Mouse (Mus musculus) kidney, adult 2 months (tissue): ENCODE data around the gene C2cd5. TPM values are rescaled to one million over a fixed set of nuclear protein-coding genes. Genes with fewer than 3 reads are reported as not detected.

Source experiments
- DNase-seq: peaks from one replicate; pipeline ENCODE4 v3.0.0; 2021
- H3K27ac ChIP-seq: fragments of 200-500 bp; 2 replicates; pipeline ENCODE4 v1.5.1; 2012; ENCODE audit warnings: low read depth, low read length, control low read depth, inconsistent platforms; ENCODE audit not compliant: insufficient read depth
- H3K27me3 ChIP-seq: fragments of 200-500 bp; replicated peaks from 2 replicates; pipeline ENCODE4 v1.6.1; 2012; ENCODE audit warnings: mild to moderate bottlenecking, moderate library complexity, low read length, inconsistent platforms; ENCODE audit not compliant: control insufficient read depth, insufficient read depth
- H3K36me3 ChIP-seq: fragments of 200-500 bp; 2 replicates; pipeline ENCODE4 v1.6.1; 2012; ENCODE audit warnings: mild to moderate bottlenecking, moderate library complexity, low read length, inconsistent platforms; ENCODE audit not compliant: control insufficient read depth, insufficient read depth
- H3K4me1 ChIP-seq: fragments of 200-500 bp; 2 replicates; pipeline ENCODE4 v1.6.1; 2011; ENCODE audit warnings: low read length; ENCODE audit not compliant: control insufficient read depth, insufficient read depth
- H3K4me3 ChIP-seq: fragments of 200-500 bp; 2 replicates; pipeline ENCODE4 v1.5.1; 2011; ENCODE audit warnings: mild to moderate bottlenecking, low read depth, low read length, control low read depth; ENCODE audit not compliant: insufficient read depth
- CTCF ChIP-seq: fragments of 200-500 bp; conservative IDR thresholded peaks from 2 replicates; pipeline ENCODE4 v1.5.1; 2011; ENCODE audit warnings: low read depth, mild to moderate bottlenecking, control low read depth, low read length, moderate library complexity, mixed read lengths; ENCODE audit not compliant: insufficient read depth, insufficient read length
- POLR2A ChIP-seq: fragments of 200-500 bp; IDR thresholded peaks from one replicate; pipeline ENCODE4 v1.6.1; 2011; ENCODE audit warnings: low read depth, low read length, control low read depth
- WGBS: fragments of 180-500 bp; shearing (Covaris S2); methylation state at CpG from one replicate; pipeline ENCODE4 v1.1.7; 2018; 5-methylcytosine and 5-hydroxymethylcytosine counted together
- polyA plus RNA-seq: library from polyadenylated mRNA; depleted of rRNA; stranded (reverse); fragments of >200 nt; gene quantifications from 2 replicates; pipeline ENCODE4 v1.2.3, GENCODE M21; 2012

C2cd5 gene
- polyA plus RNA-seq, 1 experiment: 14.1 TPM

DNA sequence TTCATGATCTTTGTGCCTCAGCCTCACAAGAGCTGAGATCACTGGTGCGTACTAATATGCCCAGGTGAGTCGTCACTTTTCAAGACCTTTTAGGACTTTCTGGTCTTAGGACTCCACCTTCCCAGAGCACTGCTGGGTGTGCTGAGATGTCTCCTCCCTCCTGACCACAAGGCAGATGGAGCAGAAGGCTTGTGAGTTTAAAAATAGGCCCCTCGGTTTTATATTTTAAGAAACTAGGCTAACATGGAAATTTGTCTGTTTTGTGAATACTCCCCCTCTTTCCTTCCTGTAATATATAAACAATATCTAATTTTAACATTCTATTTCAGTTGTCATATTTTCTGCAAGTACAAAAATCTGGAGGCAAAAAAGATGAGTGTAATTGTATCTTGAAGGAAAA is 5.8 kb upstream of the C2cd5 start:
- Histone ChIP-seq H3K4me1 (no peaks in the 10 kb centered on the region), H3K36me3 (no peaks in the 10 kb centered on the region), H3K27ac (no peak overlapping the region), H3K27me3 (no peaks in the 10 kb centered on the region), H3K4me3 (no peak overlapping the region)
- DNase-seq: no peak
- WGBS: 44% methylated on average over 3 of the region's 3 CpGs
- TF ChIP-seq POLR2A (no peak), CTCF (no peak)

- no peaks in the 10 kb centered on the region for H3K27me3 ChIP-seq
- no peak overlapping the region for H3K4me3 ChIP-seq
- 72% methylated on average over 7 of the region's 7 CpGs for WGBS
- DNase-seq: no peak
- H3K4me1 ChIP-seq: no peaks in the 10 kb centered on the region
- TF ChIP-seq CTCF (no peak), POLR2A (no peak)
- H3K36me3 ChIP-seq: no peaks in the 10 kb centered on the region
- no peak overlapping the region for H3K27ac ChIP-seq
Measured at GRCm38 (mm10) chr6:143103981-143104680, 4.2 kb upstream of the C2cd5 start.

DNA sequence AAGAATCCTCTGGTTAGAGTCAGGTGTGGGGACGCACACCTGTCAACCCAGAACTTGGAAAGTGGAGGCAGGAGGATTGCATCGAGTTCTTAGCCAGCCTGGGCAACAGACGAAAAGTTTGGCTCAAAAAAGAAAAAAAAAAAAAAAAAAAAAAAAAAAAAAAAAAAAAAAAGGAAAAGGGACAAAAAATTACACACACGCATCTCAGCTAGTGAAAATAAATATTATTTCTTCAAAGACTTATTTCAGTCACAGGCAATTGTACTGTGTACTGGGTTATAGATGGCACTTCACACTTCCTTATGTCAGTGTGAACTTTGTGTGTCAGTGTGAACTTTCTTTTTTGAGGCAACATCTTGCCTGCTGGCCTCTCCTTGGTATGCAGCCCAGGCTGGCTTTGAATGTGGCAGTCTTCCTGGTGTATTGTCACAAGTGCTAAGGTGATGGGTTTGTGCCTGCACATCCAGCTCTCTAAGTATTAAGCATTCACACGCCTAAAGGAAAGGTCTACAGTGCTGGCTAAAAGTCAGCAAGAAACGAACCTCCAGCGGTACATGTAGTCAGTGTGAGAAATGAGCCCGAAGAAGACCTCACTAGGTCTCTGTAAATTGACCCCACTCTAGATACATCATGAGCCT is 656 bp upstream of the C2cd5 start:
- no peak overlapping the region for H3K27ac ChIP-seq
- DNase-seq: no peak
- TF ChIP-seq CTCF (no peak), POLR2A (no peak)

GRCm38 (mm10) chr6:143099281-143099680 is 660 bp downstream of the C2cd5 start:
- DNase-seq: peak; percentile 43
- TF ChIP-seq POLR2A (no peak), CTCF (no peak)
- H3K4me3 ChIP-seq: peak overlapping the region; percentile 72
- no peaks in the 10 kb centered on the region for H3K36me3 ChIP-seq
- H3K27ac ChIP-seq: peak overlapping the region; percentile 26
- WGBS: under 1% methylated on average over 32 of the region's 32 CpGs
- no peaks in the 10 kb centered on the region for H3K4me1 ChIP-seq
- no peaks in the 10 kb centered on the region for H3K27me3 ChIP-seq

More for the DNA sequence above, 656 bp upstream of the C2cd5 start:
- 39% methylated on average over 8 of the region's 8 CpGs for WGBS
- Histone ChIP-seq H3K36me3 (no peaks in the 10 kb centered on the region), H3K4me3 (peak overlapping the region; percentile 72), H3K4me1 (no peaks in the 10 kb centered on the region), H3K27me3 (no peaks in the 10 kb centered on the region)

- TF ChIP-seq CTCF (no peak), POLR2A (no peak)
- H3K27ac ChIP-seq: no peak overlapping the region
- DNase-seq: no peak
- 94% methylated on average over 11 of the region's 11 CpGs for WGBS
- H3K27me3 ChIP-seq: no peaks in the 10 kb centered on the region
- no peak overlapping the region for H3K4me3 ChIP-seq
- H3K4me1 ChIP-seq: peaks cover 7% of the 10 kb centered on the region; the same call in 1 of the 2 replicates
- no peaks in the 10 kb centered on the region; the same call in 1 of the 2 replicates for H3K36me3 ChIP-seq
Measured at GRCm38 (mm10) chr6:143095126-143095525, 4.8 kb downstream of the C2cd5 start.

DNA sequence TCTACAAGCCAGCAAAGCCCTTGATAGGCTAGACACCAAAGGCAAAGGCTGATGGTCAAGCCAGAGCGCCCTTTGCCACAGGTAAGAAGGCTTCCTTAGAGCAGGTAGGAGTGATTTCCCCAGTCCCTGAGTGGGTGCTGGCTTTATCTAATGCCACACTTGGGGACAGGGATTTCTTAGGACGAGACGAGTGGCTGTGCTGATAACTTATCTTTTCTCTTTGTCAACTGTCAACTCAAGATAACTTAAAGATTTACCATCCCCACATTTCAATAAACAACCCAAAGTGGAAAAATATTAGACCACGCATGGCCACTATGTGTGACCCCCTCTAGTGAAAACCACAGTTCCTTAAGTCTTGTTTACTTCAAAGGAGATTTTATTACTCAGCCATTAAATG is 7.1 kb downstream of the C2cd5 start:
- DNase-seq: no peak
- Histone ChIP-seq H3K36me3 (no peaks in the 10 kb centered on the region; the same call in 1 of the 2 replicates), H3K4me3 (no peak overlapping the region), H3K27ac (0 out of 2 replicates have a peak overlapping the region, but pooled peaks have one; percentile 67), H3K27me3 (no peaks in the 10 kb centered on the region), H3K4me1 (peaks cover 7% of the 10 kb centered on the region; the same call in 1 of the 2 replicates)
- no peak for TF ChIP-seq CTCF
- TF ChIP-seq POLR2A: no peak
- WGBS: 82% methylated on average over 4 of the region's 4 CpGs

- no peak for DNase-seq
- Histone ChIP-seq H3K27ac (no peak overlapping the region), H3K4me1 (peaks cover 7% of the 10 kb centered on the region; the same call in 1 of the 2 replicates), H3K27me3 (no peaks in the 10 kb centered on the region), H3K36me3 (no peaks in the 10 kb centered on the region; the same call in 1 of the 2 replicates), H3K4me3 (no peak overlapping the region)
- 96% methylated on average over 6 of the region's 6 CpGs for WGBS
- no peak for TF ChIP-seq POLR2A
- no peak for TF ChIP-seq CTCF
Measured at GRCm38 (mm10) chr6:143091076-143091475, 8.9 kb downstream of the C2cd5 start.
